Mouse (Mus musculus) cerebellum, adult 11-12 months (tissue): ENCODE results near the gene Tmem246.

ENCODE experiments used
- DNase-seq: peaks from one replicate; pipeline ENCODE4 v3.0.0; 2022

Gene Tmem246

GRCm38 (mm10) chr4:49567613-49568012, 30.1 kb downstream of the Tmem246 start:
- DNase-seq, result peak; percentile 57

GRCm38 (mm10) chr4:49559915-49560772, 37.5 kb downstream of the Tmem246 start:
- DNase-seq, result peak; percentile 90

DNA sequence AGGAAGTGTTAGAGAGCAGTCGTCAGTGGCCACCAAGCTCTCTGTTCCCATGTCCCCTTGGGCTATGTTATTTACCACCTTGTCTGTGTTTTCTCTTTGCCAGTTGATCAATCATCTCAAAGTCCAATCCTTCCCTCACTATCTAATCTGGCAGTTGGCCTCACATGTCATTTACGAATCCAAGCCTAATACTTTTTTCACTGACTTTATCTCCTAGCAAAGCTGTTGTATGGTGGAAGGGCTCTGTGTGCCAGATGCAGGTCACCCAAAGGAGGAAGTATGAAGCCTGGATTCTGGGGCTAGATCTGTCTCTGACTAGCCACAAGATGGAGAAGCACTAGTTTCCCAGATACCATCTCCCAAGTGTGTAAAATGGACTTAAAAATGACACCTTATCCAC, 39.5 kb downstream of the Tmem246 start:
- no peak for DNase-seq

- DNase-seq, result no peak
Measured at GRCm38 (mm10) chr4:49557375-49557774, 40.3 kb downstream of the Tmem246 start.

GRCm38 (mm10) chr4:49553380-49553779, 44.3 kb downstream of the Tmem246 start:
- no peak for DNase-seq

DNA sequence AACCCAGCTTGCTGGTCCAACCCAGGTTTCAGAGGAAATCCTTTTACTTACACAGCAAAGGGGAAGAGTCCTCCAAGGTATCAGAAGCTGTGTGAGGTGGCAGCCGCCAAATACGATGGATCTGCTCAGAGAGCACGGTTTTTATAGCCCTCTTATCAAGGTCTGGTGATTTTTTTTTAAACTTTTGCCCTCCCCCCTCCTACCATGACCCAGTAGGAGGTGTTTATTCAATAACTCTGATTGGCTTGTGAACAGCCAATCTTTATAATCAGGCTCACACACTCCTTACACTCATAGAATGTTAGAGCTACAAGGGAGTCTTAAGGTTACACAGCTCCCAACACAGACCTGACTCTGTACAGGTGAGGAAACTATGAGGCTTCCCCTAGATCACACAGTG, 48.3 kb downstream of the Tmem246 start, which contains the start of gene Aldob:
Gene Aldob, minus strand, starts transcription at position 164 of the 400 bp plus-strand sequence.
- no peak for DNase-seq

GRCm38 (mm10) chr4:49547544-49548219, 50.0 kb downstream of the Tmem246 start:
- DNase-seq, result no peak

- DNase-seq, result no peak
Measured at GRCm38 (mm10) chr4:49546873-49547543, 50.7 kb downstream of the Tmem246 start.

- no peak for DNase-seq
Measured at GRCm38 (mm10) chr4:49546026-49546425, 51.6 kb downstream of the Tmem246 start.

DNA sequence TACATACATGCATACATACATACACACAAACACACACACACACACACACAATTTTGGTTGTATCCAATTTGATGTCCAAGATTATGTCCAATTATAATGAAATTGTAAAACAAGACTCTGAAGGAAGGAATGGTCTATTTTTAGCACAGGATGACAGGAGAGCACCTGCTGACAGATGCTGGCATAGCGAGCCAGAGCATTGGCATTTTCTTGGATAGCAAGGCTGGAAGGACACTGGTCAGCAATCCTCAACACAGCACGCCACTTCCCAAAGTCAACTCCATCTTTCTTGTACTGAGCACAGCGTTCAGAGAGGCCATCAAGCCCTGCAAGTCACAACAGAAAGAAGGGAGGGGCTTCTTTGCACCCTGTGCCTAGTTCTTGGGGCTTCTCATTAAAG, 56.7 kb downstream of the Tmem246 start:
- DNase-seq, result no peak

DNA sequence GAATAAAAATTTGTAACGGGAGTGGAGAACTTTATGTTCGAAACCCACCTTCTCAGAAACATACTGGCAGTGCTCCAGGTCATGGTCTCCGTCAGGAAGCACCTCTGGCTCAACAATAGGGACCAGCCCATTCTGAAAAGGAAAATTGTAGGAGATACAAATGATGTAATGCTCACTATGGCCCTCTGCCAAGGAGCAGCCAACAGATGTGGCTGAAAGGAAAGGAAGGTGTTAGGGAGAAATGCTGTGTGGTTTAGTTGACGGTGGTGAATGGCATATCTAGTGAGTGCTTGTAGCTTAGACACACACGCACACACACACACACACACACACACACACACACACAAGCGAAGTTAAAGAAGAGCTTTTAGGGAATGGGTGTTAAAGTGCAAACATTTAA, 58.0 kb downstream of the Tmem246 start:
- DNase-seq, result no peak

DNA sequence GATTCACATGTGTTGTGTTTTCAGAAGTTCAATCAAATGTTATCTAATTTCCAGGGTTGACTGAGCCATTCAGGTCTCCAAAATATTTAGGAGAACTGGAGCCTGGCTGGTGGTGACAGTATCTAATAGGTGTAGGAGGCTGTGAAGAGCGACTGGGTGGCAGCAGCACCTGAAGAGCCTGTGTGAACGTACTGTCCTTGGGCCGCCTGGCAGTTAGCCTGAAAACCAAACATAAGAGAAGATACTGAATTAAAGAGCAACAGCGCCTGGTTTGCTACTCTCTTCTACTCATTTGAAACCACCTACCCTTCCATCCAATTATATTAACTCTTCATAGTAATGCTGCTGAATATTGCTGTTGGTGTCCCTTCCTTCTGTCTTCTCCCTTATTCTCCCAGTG, 61.0 kb downstream of the Tmem246 start:
- no peak for DNase-seq

DNA sequence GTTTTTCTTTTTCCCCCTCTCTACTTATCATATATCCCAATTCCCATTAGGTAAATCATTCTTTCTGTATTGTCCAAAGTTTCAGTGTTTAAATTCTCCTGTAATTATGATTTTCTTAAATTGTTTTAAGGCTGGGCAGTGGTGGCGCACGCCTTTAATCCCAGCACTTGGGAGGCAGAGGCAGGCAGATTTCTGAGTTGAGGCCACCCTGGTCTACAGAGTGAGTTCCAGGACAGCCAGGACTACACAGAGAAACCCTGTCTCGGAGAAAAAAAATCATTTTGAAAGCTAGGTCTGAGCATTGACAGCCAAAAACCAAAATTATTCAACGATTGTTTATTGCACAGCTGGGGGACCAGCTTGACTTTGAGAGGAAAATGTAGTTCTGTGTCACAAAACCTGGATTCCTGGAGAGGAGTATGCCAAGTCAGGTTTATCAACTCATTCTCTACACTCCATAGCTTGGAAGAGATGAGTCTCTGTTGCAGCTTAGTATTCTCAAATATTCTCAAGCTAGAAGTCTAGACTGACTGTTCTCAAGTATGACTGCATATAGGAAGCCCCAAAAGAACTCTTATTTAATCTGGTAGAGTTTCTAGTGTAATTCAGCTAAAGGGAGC, 61.9 kb downstream of the Tmem246 start:
- no peak for DNase-seq

- no peak for DNase-seq
Measured at GRCm38 (mm10) chr4:49535036-49535435, 62.6 kb downstream of the Tmem246 start.
